Mouse (Mus musculus) kidney, postnatal 14 days (tissue): Measurements from ENCODE around the gene Glb1l.

Experiments used
- DNase-seq: peaks from one replicate; pipeline ENCODE4 v3.0.0; 2022; ENCODE audit warnings: mixed read lengths

Glb1l gene

DNA sequence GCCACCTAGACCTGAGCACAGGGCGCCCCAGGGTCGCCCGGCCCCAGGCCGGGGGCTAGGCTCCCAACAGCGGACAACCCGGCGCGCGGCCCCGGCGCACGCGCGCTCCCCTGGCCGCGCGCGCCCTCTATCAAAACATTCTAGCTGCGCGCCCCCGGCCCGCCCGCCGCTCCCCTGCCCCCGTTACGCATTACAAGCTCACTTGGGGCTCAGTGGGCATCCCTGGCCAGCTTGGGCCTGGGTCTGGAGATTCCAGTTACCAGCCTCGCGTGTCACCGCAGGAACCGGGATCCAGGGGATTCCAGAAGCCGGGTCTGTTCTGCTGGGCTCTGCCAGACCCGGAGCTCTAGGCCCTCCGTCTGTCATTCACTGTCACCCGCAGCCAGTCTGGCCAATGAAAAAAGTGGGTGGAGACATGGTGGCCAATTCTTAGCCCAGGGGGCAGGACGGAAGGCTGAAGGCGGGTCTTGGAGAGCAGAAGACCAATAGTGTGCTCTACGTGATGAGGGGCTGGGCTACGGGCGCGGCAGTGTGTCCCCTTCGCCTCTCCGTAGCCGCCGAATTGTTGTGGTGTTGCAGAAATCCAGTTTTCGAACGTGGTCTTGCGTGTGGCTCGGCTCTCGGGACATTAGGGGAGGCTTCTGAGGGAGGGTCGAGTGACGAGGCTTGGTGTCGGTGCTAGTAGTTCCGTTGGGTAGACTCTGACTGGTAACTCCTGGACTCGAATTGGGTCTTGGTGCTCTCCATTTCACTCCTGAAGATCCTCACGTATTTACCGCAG is 18.8 kb downstream of the Glb1l start, which contains the start of the genes Ankzf1 and Atg9a:
Gene Ankzf1, plus strand, starts transcription at position 530 of the 781 bp plus-strand sequence.
Gene Atg9a, minus strand, starts transcription at position 575 of the 781 bp plus-strand sequence.
- DNase-seq: peak; percentile 97

DNA sequence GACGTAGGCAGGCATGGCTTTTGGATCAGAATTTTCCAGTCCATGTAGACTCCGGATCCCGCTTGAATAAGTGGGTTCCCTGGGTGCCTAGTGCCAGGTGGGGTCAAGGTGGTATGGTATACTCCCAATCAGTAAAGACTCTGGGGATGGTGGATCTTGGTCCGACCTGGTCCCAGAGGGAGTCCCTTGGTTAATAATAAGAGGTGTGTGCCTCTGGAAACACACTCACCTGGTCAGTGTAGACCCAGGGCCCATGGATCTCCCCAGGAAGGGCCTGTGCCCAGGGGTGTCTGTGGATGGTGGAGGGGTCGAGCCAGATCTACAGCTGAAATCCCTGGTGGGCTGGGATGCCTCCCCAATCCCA is 19.4 kb downstream of the Glb1l start:
- DNase-seq: no peak

DNA sequence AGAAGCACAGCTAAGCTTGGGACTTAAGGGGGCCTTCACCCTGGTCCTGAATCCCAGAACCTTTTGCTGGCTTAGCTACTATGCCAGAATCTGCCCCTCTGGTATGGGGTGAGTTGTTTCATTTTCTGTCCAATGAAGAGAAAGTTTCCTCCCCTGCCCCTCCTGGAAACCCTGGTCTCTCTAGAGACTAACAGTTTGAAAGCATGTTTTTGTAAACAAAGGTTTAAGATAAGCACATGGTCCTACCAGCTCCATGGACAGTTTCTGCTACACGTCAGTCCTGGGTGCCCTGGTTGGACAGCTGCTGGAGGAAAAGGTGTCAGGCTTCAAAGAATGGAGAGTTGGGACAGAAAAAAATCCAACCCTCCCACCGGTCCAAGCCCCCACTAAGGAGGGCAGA is 20.0 kb downstream of the Glb1l start:
- DNase-seq: no peak

DNA sequence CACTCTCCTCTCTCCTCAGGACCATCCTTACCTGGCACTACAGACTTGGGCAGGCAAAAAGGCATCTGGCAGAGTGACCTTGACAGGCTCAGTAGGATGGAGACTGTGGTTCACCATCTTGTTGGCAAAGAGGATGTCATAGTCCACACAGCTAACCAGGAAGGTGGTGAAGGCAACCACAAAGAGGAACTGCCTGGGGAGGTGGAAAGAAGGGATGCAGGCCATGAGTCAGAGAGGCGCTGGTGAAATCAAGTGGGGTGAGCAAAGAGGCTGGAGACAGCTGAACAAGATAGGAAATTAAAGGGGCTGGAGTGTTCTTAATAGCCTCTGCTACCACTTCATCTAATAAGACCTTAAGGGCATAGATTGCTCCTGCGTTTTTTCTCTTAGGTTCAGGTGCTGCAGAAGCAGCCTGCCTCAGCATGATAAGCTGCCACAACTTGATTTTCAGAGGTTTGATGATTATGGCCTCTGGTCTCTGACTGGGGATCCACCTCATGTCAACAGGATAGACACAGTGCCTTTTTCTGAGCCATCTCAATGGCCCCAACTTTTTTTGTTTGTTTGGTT is 22.6 kb downstream of the Glb1l start:
- no peak for DNase-seq

DNA sequence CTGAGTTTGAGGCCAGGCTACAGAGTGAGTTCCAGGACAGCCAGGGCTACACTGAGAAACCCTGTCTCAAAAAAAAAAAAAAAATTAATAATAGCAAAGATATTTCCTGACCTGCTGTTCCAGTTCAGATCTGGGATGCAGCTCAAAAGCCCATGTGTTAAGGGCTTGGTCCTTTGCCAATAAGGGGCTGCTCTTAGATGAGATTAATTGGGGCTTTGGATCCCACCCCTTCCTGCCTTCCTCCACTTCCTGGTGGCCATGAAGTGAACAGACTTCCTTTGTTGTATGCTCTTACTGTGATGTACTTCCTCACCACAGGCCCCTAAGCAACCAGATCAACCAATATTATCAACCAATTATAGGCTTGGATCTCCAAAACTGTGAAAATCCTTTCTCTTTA is 23.5 kb downstream of the Glb1l start:
- DNase-seq: no peak

DNA sequence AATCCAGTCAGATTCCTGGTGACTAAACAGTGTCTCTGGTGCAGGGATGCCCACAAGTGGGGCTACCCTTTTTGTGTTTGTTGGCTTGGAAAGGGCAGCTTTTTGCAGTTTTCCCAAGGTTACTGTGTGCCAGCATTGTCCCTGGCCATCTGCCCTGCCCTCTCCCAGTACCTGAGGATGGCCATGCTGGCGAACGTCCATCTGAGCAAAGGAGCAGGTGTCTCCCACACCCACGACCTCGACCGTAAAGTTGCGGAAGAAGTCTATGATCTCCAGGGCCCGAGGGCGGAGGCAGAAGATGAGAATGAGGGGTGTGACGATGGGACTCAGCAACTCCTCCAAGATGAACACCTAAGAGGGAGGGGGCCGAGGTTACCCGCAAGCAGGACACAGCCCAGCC is 25.1 kb downstream of the Glb1l start:
- DNase-seq: no peak

DNA sequence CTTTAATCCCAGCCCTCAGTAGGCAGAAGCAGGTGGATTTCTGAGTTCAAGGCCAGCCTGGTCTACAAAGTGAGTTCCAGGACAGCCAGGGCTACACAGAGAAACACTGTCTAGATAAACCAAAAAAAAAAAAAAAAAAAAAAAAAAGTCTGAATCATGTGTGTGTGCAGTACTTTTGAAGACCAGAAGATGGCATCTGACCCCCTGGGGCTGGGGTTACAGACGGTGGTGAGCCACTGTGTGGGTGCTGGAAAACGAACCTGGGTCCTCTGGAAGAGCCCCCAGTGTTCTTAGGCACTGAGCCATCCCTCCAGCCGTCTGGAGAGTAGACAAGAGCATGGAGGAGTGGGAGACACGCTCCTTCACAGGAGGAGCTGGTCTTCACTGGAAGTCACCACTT is 28.5 kb downstream of the Glb1l start:
- DNase-seq: no peak

DNA sequence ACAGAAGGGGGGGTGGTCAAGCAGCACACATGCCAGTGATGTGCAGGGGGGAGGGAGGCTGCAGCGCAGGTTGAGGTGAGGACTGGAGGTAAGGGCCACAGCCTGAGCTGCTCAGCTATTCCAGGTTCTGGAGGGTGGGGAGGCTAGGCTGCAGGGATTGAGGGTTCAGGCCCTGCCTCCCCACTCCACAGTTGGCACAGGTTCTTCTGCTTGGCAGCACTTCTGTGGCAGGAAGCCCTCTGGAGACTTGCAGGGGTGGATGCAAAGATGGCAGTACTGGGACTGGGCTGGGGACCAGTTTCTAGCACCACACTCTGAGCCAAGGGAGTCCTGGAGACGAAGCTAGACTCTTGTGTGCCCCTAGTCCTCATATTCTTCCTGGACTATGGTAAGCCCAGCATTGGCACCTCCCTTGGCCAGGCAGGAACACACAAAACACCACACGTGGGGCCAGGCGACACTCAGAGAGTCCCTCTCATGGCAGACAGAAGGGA is 29.2 kb downstream of the Glb1l start:
- no peak for DNase-seq

DNA sequence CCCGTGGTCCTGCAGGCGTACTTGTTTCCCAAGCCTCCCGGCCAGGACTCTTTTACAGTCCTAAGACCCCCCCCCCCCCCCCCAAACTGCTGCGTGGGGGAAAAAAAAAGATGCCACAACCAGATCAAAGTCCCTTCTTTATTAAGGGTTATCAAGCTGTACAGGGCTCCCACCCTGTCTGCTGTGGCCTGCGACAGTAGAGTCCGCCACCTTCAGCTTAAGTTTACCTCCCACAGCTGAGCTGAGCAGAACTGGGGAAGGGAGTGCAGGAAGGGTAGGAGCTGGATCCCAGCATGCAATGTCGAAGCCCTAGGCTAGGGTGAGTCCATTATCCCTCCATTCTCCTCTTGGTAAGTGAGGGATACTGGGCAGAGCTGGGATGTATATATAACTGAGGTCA is 29.9 kb downstream of the Glb1l start:
- DNase-seq: no peak

DNA sequence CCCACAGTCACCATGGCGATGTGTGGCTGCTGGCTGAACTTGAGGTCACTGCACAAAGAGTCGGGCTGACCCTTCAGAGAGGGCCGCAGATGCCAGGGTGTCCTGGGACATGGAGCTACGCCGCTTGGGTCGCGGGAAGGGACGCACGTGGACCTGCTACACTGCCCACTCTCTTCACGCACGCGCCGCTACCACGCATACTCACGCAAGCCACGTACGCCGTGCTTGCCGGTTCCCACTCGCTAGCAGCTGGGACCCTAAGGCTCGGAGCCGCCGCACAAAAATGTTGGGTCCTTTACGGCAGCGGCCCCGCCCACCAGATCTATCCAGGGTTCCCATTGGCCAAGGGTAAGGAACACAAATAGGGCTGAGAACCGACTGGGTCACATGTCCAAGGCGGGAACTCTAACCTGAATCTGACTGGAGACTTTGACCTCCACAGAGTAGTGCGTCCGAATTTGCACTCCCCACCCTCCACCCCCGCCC is 30.5 kb downstream of the Glb1l start, which contains the start of gene Abcb6:
Gene Abcb6, minus strand, starts transcription at position 288 of the 486 bp plus-strand sequence.
- peak; percentile 94 for DNase-seq

DNA sequence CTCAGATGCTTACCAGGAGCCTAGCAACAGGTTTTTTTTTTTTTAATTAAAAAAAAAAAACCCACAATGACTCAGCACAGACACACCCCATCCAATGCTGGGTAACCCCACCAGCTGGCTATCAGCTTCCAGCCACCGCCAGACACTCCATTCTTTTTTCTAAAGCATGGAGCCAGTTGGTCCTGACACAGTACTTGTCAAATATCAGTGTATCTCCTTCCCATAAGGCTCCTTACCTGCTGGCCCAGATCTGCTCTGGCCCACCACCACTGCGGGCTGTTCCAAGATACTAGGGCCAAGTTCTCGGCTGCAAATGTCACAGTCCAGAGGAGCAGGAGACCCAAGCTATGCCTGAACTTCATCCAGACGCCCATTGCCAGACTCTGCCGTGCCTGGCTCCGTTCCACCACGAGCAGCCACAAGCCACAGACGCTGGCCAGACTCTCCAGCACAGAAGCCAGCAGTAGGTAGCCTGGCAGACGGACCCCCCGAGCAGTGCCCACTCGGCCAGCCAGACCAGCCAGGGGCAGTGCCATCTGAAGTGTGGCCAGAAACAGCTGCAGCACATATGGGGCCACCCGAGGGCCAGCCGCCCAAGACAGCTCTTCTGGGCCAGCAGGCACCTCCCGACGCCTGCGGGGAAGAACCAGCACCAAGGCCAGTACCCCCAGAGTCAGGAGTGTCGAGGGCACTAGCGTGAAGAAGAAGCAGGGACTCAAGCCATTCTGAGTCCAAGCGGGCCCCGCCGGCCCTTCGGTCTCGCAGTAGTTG is 31.1 kb downstream of the Glb1l start:
- DNase-seq: peak; percentile 62

DNA sequence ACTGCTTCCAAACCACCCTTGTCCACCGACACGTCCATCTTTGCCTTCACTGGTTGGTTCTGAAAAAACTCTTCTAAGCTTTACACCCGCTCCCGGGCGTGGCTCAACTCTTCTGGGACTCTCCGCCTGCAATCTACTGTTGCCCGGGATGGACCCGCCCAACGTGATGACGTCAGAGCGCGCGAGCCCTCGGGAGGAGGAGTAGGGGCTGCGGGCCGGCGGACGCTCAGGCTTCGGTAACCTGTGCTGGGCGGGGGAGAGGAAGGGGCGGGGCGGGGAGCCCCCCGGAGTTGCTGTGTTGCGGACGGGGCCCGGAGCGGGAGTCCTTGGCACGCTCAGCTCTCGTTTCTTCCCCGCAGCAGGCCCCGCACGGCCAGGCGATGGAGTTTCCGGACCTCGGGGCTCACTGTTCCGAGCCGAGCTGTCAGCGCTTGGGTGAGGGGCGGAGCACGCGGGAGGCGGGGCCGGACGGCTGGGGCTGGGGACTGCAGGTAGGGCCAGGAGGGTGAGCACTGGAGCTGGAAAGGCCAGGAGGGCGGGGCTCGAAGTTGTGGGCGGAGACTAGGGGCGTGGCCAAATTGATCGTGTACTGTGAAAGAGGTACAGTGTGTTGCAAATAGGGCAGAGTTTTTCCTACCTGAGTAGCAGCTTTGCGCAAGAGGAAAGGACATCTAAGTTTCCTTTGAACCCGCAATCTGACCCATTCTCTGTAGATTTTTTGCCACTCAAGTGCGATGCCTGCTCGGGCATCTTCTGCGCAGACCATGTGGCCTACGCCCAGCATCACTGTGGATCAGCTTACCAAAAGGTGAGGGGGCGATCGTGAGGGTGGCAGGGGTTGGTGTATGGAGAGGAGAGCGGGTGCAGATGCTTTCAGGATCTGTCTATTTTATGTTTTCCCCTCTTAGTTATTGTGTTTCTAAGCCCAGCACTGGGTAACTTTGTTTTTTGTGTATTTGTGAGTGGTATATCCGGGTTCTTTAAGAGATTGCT is 41.8 kb downstream of the Glb1l start, which contains the start of gene Zfand2b:
Gene Zfand2b, plus strand, starts transcription at position 175 of the 993 bp plus-strand sequence.
- peak; percentile 97 for DNase-seq

DNA sequence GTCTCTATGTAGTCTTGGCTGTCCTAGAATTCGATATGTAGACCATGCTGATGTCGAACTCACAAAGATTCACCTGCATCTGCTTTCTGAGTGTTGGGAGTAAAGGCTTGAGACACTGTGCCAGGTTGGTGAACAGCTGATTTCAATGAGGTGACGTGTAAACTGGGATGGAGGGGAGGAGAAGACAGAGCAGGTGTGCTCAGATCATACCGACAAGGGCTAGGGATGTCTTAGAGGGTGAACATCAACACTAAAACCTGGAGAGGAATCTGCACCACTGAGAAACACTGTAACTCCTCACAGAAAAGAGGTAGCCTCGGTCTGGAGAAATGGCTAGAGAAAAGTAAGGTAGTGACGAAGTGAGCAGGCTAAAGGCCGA is 42.5 kb downstream of the Glb1l start:
- no peak for DNase-seq

DNA sequence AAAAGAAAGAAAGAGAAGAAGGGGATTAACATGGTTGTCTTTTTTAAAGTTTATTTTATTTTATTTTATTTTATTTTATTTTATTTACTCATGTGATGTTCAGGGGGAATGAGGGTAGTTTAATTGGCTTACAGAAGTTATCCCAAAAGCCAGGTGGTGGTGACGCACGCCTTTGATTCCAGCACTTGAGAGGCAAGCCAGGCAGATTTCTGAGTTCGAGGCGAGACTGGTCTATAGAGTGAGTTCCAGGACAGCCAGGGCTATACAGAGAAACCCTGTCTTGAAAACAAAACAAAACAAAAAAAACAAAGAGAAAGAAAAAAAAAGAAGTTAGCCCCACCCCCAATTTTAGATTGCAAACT is 50.4 kb downstream of the Glb1l start:
- DNase-seq: no peak

DNA sequence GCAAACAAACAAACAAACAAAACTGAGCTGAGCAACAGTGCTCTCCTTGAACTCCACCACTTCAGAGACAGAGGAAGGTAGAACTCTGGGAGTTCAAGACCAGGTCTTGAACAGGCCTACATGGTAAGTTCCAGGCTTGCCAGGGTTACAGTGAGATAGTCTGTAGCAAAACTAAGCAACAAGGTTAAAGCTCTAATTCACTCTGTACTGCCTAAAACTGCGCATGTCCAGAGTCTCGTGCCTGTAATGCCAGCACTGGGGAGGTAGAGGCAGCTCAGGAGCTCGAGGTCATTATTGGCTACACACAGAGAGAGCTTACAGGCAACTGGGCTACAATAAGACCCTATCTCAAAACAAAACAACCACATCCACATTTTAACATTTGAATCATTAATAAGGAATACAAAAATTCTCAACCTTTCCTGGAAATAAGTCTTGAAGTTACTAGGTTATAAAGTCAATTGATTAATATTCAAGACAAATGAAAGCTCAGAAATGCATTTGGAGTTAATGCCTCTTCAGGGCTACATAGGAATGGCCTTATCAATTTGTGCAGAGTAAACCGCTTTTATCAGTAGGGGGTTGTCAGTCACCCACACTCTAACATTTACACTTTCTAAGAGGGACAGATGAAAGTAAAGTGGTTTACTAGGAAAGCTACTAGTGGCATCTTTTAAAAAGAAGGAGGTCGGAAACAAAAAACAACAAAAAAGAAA is 50.9 kb downstream of the Glb1l start:
- DNase-seq: no peak

DNA sequence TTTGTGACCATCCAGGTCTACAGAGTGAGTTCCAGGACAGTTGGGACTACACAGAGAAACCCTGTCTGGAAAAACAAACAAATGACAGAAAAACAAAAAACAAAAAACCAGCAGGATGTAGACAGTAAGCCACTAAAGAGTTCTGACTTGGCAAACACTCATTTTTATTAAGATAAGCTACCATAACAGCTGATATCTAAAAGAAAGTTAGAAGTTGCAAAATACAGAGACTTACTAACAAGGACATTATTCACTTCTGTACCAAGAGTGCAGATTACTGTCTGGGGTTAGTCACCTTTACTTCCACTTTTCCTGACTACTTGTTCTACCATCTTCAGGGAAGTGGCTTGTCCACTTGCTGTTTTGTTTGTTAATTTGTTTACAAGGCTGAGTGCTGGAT is 51.6 kb downstream of the Glb1l start:
- DNase-seq: no peak

DNA sequence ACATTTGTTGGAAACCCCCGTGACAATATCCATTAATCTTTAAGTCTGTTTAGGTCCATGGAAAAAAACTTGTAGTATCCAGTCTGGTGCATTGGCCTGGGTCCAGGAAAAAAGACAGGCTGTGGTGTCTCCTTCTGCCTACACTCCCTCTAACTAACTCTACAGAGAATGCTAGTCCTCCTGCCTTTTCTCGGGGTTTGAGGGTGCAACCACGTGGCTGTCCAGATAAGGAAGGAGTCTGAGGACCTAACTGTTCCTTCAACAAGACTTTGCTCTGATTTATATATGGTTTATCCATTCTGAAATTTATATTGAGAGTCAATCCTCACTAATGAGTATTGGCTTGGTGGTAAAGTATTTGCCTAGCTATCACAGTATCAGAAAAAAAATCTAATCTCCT is 54.8 kb downstream of the Glb1l start:
- DNase-seq: no peak

DNA sequence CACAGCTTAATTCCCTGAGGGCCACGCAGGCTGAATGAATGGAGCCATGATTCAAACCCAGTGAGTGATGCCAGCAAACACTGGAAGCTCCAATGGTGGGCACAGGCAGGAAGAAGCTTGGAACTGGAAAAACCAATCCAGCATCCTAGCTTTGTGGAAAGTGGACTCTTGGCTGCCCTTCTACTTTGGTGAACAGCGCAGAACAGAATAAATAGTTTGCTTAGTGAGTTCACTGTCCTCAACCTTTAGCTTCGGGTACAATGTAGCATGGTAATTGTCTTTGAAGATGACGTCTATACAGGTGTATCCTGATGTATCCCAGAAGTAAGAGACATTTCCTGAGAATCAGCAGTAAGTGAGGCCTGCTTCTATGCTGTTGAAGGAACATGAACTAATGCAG is 61.9 kb downstream of the Glb1l start:
- DNase-seq: no peak
